Mouse (Mus musculus): Measurements from ENCODE around the gene Opcml.

GRCm38 (mm10) chr9:27937253-27937652 is 146.7 kb downstream of the Opcml start:
- TF ChIP-seq CTCF (IDR thresholded peaks at IDR 0.05; ENCODE audit: extremely low read depth, insufficient read length, insufficient replicate concordance, low read depth, low read length), result no peak
- TF ChIP-seq POLR2A (IDR thresholded peaks at IDR 0.05; ENCODE audit: low read depth, low read length), result no peak

Data from small intestine, adult 2 months (tissue).